Mouse (Mus musculus) E14TG2a.4 (cell line): ENCODE results near the gene Sec24b.

Experiments used
- CTCF ChIP-seq: conservative IDR thresholded peaks from 2 replicates; pipeline ENCODE4 v1.5.1; 2014; ENCODE audit warnings: low read length
- NANOG ChIP-seq: IDR thresholded peaks from 2 replicates; pipeline ENCODE4 v1.6.1; 2014; ENCODE audit warnings: borderline replicate concordance, low read length, mixed read lengths
- POU5F1 ChIP-seq: IDR thresholded peaks from 2 replicates; pipeline ENCODE4 v1.6.1; 2014; ENCODE audit warnings: low read length, borderline replicate concordance

DNA sequence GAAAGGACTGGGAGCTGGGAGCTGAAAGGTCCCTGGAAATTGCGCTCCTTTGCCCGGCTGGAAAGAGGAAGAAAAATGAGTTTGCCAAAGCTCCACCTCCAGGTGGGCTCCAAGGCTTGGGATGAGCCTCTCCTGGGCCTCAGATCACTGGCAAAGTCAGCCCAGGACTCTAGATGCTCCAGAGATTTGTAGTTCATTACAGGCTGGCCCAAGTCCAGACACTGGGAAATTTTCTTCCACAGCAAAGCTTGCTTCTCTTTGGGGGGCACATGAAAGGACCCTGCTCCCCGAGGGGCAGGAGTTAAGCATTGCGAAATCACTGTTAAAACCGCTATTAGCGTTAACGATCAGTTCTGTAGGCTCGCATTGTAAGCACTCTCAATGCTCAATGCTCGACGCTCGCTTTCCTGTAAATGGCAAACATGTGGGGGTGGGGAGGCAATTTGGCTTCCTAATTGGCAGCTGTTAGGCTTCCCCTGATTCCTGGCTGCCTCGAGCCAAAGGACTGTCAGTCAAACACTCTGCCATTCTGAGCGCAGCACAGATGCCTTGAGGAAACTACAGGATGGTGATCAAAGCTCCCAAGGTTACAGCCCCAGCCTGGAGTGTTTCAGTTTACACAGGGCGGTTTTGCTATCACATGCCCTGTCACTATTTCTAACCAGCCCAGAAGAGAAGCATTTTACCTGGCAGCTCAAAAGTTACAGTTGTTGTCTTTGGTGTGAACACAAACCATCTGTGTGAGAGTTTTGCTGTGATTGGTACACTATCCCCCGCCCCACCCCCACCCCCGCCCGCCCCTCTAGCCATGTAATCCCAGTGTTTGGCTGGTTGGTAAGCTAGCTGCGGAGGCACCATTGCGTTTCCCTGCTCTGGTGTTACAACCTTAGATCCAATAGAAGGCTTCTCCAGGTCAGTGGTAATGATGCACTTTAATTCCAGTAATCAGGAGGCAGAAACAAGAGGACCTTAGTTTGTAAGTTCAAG, 90.5 kb downstream of the Sec24b start:
- TF ChIP-seq CTCF, result no peak
- no peak for TF ChIP-seq POU5F1
- no peak for TF ChIP-seq NANOG
